Mouse (Mus musculus) intestine, embryonic 14.5 days (tissue): ENCODE results near the gene Gm47791. TPM values are rescaled to one million over a fixed set of nuclear protein-coding genes. Genes with fewer than 3 reads are reported as not detected.

Experiments used
- ATAC-seq: fragments of 200-750 bp; cut with Nextera tagmentation; replicated peaks from 2 replicates; pipeline ENCODE4 v1.8.0; 2017; ENCODE audit warnings: low read depth, moderate number of reproducible peaks, moderate TSS enrichment, moderate library complexity; ENCODE audit not compliant: low FRiP score, low TSS enrichment
- DNase-seq: peaks from one replicate; pipeline ENCODE4 v3.0.0-alpha.2; 2018; ENCODE audit warnings: low spot score
- H3K27ac ChIP-seq: fragments of 300-500 bp; sonication (generic); 2 replicates; pipeline ENCODE4 v1.5.1; 2014; ENCODE audit warnings: low read depth, mild to moderate bottlenecking, control low read depth
- H3K27me3 ChIP-seq: fragments of 300-500 bp; sonication (generic); replicated peaks from 2 replicates; pipeline ENCODE4 v1.6.1; 2014; ENCODE audit warnings: low read length, control low read depth; ENCODE audit not compliant: control insufficient read depth, insufficient read depth
- H3K36me3 ChIP-seq: fragments of 300-500 bp; sonication (generic); 2 replicates; pipeline ENCODE4 v1.6.1; 2014; ENCODE audit warnings: low read length, control low read depth; ENCODE audit not compliant: control insufficient read depth, insufficient read depth
- H3K4me1 ChIP-seq: fragments of 300-500 bp; sonication (generic); replicated peaks from 2 replicates; pipeline ENCODE4 v1.6.1; 2014; ENCODE audit warnings: low read length, control low read depth, mixed read lengths; ENCODE audit not compliant: control insufficient read depth, insufficient read depth
- H3K4me2 ChIP-seq: fragments of 300-500 bp; sonication (generic); 2 replicates; pipeline ENCODE4 v1.6.1; 2014; ENCODE audit warnings: low read length
- H3K4me3 ChIP-seq: fragments of 300-500 bp; sonication (generic); 2 replicates; pipeline ENCODE4 v1.5.1; 2014; ENCODE audit warnings: low read depth, low read length, control low read depth, mixed read lengths
- H3K9ac ChIP-seq: fragments of 300-500 bp; sonication (generic); 2 replicates; pipeline ENCODE4 v1.6.1; 2014; ENCODE audit warnings: mild to moderate bottlenecking, low read length
- H3K9me3 ChIP-seq: fragments of 300-500 bp; sonication (generic); 2 replicates; pipeline ENCODE4 v1.6.1; 2016; ENCODE audit warnings: low read length, control low read depth; ENCODE audit not compliant: control insufficient read depth
- WGBS: fragments of 180-500 bp; shearing (Covaris S2); extraction: QIAGEN DNeasy Blood & Tissue Kit; methylation state at CpG from one replicate; pipeline ENCODE4 v1.1.7; 2014; 5-methylcytosine and 5-hydroxymethylcytosine counted together
- polyA plus RNA-seq: library from polyadenylated mRNA; unstranded; fragments of >200 nt; fragmentation: Nextera tagmentation; extraction: Ambion mirVana; gene quantifications from 2 replicates; pipeline ENCODE4 v1.2.1, GENCODE M21; 2014

The Gm47791 gene
- polyA plus RNA-seq, 1 experiment from 2014 or later: not detected

DNA sequence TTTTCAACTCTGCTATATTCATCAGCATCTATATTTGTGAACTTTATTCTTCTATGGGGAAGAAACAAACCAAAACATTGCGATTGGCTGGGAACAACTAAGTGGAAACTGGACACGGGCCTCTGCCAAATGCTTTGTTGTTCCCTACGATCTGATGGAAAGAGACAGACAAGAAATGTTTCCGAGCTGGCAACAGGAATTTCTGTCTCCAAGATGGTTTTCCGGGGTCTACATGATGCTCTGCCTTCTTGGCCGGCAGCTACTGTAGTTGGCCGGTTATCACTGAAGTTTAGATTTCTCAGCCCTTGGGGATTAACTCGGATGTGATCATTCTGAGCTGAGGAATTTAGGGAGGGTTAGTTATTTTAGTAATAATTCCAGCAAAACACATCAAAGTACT, 35.3 kb upstream of the Gm47791 start:
- no peaks in the 10 kb centered on the region for H3K27me3 ChIP-seq
- H3K36me3 ChIP-seq: no peaks in the 10 kb centered on the region
- H3K9me3 ChIP-seq: no peaks in the 10 kb centered on the region
- H3K9ac ChIP-seq: no peak overlapping the region
- no peaks in the 10 kb centered on the region for H3K4me1 ChIP-seq
- no peak overlapping the region for H3K4me2 ChIP-seq
- 76% methylated on average over 8 of the region's 8 CpGs for WGBS
- no peak overlapping the region for H3K4me3 ChIP-seq
- H3K27ac ChIP-seq: no peak overlapping the region
- no peak for ATAC-seq
- DNase-seq: no peak

DNA sequence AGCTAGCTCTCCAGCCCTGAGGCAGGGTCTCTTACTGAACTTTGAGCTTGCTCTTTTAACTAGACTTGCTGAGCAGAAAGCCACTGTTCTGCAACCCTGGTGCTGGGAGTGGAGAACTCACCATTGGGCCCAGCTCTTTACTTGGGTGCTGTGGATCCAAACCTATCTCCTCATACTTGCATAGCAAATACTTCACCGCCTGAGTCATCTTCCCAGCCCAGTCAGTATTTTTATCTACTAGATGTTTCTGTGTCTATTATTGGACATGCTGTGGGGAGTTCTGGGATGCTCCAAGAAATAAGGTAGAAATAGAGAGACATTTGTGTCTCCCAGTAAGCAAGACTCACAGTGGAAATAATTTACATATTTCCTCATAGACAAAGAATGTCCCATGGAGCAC, 33.0 kb upstream of the Gm47791 start:
- H3K4me1 ChIP-seq: no peaks in the 10 kb centered on the region
- no peak overlapping the region for H3K27ac ChIP-seq
- no peak for DNase-seq
- H3K9ac ChIP-seq: no peak overlapping the region
- no peaks in the 10 kb centered on the region for H3K9me3 ChIP-seq
- no peak for ATAC-seq
- no peaks in the 10 kb centered on the region for H3K27me3 ChIP-seq
- WGBS: 93% methylated on average over 1 of the region's 1 CpGs
- no peaks in the 10 kb centered on the region for H3K36me3 ChIP-seq
- no peak overlapping the region for H3K4me2 ChIP-seq
- H3K4me3 ChIP-seq: no peak overlapping the region

DNA sequence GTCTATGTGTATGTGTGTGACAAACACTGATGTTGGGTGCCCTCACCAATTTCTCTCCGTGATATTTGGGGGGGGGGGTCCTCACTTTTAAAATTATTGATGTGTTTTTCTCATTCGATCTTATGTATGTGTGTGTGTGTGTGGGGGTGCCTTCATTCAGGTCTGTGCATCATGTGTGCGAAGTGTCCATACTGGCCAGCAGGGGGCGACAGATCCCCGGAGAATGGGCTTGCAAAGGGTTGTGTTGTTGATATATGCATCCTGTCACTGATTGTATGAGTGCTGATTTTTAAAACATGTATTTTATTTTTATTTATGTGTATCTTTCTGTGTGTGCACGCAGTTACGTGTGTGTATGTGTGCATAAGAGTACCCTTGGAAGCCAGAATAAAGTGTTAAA, 32.6 kb upstream of the Gm47791 start:
- Histone ChIP-seq H3K4me3 (no peak overlapping the region), H3K9ac (no peak overlapping the region), H3K9me3 (no peaks in the 10 kb centered on the region), H3K27me3 (no peaks in the 10 kb centered on the region), H3K27ac (no peak overlapping the region), H3K4me2 (no peak overlapping the region), H3K36me3 (no peaks in the 10 kb centered on the region), H3K4me1 (no peaks in the 10 kb centered on the region)
- ATAC-seq: no peak
- no peak for DNase-seq
- 72% methylated on average over 7 of the region's 7 CpGs for WGBS

DNA sequence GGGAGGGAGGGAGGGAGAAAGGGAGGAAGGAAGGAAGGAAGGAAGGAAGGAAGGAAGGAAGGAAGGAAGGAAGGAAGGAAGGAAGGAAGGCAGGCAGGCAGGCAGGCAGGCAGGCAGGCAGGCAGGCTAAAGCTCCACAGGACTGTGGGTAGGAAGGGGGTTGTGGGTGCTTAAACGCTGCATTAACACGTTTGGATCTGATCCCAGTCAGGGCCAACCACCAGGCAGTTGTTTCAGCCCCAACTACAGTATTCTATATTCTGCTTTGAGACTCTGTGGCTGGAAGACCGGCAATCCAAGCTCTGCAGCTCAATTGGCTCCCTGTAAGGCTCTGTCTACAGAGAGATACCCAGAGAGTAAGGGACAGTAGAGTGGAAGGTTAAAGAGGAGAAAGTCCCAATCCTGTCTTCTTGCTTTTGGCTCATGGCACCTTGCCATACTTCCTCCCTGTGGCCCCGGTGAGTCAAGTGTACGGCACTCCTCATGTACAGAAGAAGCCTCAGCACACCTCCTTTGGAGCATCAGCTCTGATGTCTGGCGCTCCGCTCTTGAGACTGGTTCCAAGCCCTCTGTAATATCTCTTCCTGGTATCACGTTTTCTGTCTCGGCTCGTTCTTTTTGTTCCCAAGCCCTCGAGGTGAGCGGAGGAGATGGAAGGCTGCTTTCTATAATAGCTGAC, 30.2 kb upstream of the Gm47791 start:
- WGBS: 84% methylated on average over 12 of the region's 12 CpGs
- ATAC-seq: no peak
- H3K36me3 ChIP-seq: no peaks in the 10 kb centered on the region

DNA sequence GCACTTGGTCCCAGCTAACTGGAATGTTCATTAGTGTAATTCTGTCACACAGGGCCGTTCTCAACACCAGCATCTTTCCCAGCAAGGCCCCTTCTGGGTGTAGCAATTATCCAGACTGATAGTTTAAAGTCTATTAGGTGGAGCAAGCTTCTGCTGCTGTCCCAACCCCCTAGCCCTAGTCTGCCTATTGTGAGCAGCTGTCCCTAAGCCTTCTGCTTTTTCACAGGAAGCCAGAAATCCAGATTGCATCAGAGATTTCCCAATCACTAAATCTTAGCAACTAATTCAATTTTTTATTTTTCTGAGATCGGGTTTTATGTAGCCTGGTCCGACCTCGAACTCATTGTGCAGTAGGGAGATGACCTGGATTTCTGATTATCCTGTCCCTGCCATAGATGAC, 27.9 kb upstream of the Gm47791 start:
- H3K27ac ChIP-seq: no peak overlapping the region
- no peaks in the 10 kb centered on the region for H3K4me1 ChIP-seq
- ATAC-seq (no peak), DNase-seq (no peak)
- no peak overlapping the region for H3K4me2 ChIP-seq
- H3K4me3 ChIP-seq: no peak overlapping the region
- no peaks in the 10 kb centered on the region for H3K27me3 ChIP-seq
- H3K36me3 ChIP-seq: no peaks in the 10 kb centered on the region
- no peaks in the 10 kb centered on the region for H3K9me3 ChIP-seq
- no peak overlapping the region for H3K9ac ChIP-seq
- WGBS: 76% methylated on average over 4 of the region's 4 CpGs

More for the DNA sequence above, 30.2 kb upstream of the Gm47791 start:
- Histone ChIP-seq H3K4me1 (no peaks in the 10 kb centered on the region), H3K27ac (no peak overlapping the region), H3K4me3 (no peak overlapping the region), H3K9me3 (no peaks in the 10 kb centered on the region), H3K27me3 (no peaks in the 10 kb centered on the region), H3K4me2 (no peak overlapping the region), H3K9ac (no peak overlapping the region)
- DNase-seq: no peak

DNA sequence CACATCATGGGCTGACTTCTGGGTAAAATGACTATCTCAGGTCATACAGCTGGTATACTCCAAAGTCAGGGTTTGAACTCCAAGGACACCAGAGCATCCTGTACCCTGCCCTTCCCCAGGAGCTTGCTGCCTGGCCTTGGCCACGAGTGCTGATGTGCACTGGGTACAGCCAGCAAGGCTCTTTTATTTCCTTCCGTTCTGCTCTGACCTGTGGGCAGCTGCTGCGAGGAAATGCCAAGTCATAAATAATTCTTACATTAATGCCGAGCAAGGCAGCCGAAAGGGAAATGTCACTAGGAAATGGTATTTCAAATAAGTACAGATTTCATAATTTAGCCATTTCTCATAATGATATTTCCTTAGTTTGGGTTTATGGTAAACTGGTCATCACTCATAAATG, 27.3 kb upstream of the Gm47791 start:
- no peak for DNase-seq
- Histone ChIP-seq H3K4me2 (no peak overlapping the region), H3K27me3 (no peaks in the 10 kb centered on the region), H3K4me1 (no peaks in the 10 kb centered on the region), H3K36me3 (no peaks in the 10 kb centered on the region), H3K9me3 (no peaks in the 10 kb centered on the region), H3K9ac (no peak overlapping the region), H3K4me3 (no peak overlapping the region), H3K27ac (no peak overlapping the region)
- no peak for ATAC-seq
- WGBS: 53% methylated on average over 5 of the region's 5 CpGs

DNA sequence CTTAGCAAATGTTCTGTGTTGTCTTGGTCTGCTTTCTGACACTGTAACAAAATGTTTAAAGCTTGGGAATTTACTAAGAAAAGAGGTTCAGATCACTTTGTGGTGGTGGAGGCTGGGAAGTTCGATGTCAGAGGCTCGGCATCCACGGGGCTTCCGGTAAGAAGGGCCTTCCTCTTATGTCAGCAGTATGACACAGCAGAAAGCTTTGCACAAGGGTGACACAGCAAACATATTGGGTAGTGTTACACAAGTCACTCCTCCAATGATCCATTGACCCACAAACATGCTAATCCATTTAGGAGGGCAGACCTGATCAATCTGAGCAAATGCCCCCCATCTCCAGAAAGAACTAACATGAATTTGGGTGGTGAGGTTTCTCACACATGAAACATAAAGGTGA, 26.0 kb upstream of the Gm47791 start:
- H3K4me1 ChIP-seq: no peaks in the 10 kb centered on the region
- H3K27ac ChIP-seq: no peak overlapping the region
- no peaks in the 10 kb centered on the region for H3K27me3 ChIP-seq
- WGBS: 93% methylated on average over 4 of the region's 4 CpGs
- H3K9ac ChIP-seq: no peak overlapping the region
- no peak for ATAC-seq
- H3K9me3 ChIP-seq: no peaks in the 10 kb centered on the region
- no peak overlapping the region for H3K4me2 ChIP-seq
- H3K4me3 ChIP-seq: no peak overlapping the region
- H3K36me3 ChIP-seq: no peaks in the 10 kb centered on the region
- no peak for DNase-seq

DNA sequence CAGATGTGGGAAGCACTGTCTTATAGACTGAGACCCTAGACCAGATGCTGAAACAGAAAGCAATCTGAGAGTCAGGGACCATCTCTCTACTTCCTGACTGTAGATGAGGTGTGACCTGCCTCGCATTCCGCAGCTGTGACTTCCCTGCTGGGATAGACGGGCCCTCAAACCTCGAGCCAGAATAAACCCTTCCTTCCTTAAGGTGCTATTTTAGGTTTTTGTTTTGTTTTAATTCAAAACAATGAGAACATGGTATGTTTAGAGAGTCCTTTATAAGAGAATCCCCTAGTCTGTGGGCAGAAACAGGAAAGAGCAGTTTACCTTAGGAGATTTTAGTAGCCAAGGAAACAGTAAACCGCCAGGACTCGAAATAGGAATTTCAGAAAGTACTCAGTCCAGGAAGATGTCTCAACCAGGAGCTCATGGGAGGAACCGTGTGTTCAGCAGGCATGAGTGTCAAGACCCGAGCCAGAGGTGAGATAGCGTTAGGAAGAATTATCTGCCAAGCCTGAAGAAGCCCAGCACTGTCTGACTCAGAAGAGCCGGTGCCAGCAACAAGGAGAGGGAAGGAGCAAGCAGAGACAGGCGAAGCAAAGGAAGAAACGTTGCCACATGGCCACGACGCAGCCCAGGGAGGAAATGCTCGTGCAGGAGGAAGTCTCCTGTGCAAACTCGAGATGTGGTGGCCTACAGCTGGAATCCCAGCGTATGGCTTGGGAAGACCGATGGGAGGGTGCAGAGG, 24.8 kb upstream of the Gm47791 start:
- no peak for DNase-seq
- no peaks in the 10 kb centered on the region for H3K27me3 ChIP-seq
- no peaks in the 10 kb centered on the region for H3K36me3 ChIP-seq
- no peaks in the 10 kb centered on the region for H3K4me1 ChIP-seq
- no peak for ATAC-seq
- H3K27ac ChIP-seq: no peak overlapping the region
- WGBS: 50% methylated on average over 18 of the region's 18 CpGs
- H3K4me2 ChIP-seq: no peak overlapping the region
- no peaks in the 10 kb centered on the region for H3K9me3 ChIP-seq
- H3K9ac ChIP-seq: no peak overlapping the region
- no peak overlapping the region for H3K4me3 ChIP-seq

DNA sequence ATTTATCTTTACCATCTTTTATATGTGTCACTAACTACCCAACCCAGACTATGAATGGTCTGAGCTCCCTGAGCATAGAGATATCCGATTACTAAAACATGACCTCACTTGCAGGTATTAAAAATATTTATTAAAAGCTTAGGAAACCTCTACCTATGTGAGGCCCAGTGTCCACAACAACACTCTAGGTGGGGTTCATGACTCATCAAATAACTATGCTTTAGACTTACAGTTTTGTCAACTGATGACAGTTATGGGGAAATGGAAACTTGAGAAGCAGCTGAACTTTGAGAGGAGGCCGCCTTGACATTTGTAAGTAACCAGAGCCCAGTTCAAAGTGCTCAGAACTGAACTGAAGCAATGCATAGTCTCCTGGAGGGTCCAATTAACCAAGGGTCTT, 24.2 kb upstream of the Gm47791 start:
- ATAC-seq (no peak), DNase-seq (no peak)
- H3K4me3 ChIP-seq: no peak overlapping the region
- H3K4me2 ChIP-seq: no peak overlapping the region
- H3K27ac ChIP-seq: no peak overlapping the region
- H3K9ac ChIP-seq: no peak overlapping the region
- H3K27me3 ChIP-seq: no peaks in the 10 kb centered on the region
- no peaks in the 10 kb centered on the region for H3K9me3 ChIP-seq
- no peaks in the 10 kb centered on the region for H3K4me1 ChIP-seq
- H3K36me3 ChIP-seq: no peaks in the 10 kb centered on the region
- 84% methylated on average over 2 of the region's 2 CpGs for WGBS
